Mouse (Mus musculus) v-Abl transformed pro-B cells (cell line): Measurements from ENCODE around the gene Ell.

ENCODE experiments used
- in situ Hi-C, 2 experiments: fragments of 400-800 bp; cut with MboI; formaldehyde crosslinking; loops; one replicate each; pipeline ENCODE4 v1.15.1; 2025; ENCODE audit not compliant: unreplicated experiment in 2 of 2

Gene Ell

GRCm38 (mm10) chr8:70560564-70560963, 21.3 kb downstream of the Ell start:
- in situ Hi-C loops, result loop anchor here in 1 of 2 experiments (5.0 kb wide), 1 partner anchor 47 kb away; the partner anchor contains the start of gene Ssbp4

GRCm38 (mm10) chr8:70561357-70561756, 22.1 kb downstream of the Ell start:
- in situ Hi-C loops, result loop anchor here in 1 of 2 experiments (5.0 kb wide), 1 partner anchor 46 kb away; the partner anchor contains the start of gene Ssbp4

GRCm38 (mm10) chr8:70561809-70562535, 22.7 kb downstream of the Ell start:
- in situ Hi-C loops, result loop anchor here in 1 of 2 experiments (5.0 kb wide), 1 partner anchor 45 kb away; the partner anchor contains the start of gene Ssbp4

GRCm38 (mm10) chr8:70562802-70563201, 23.5 kb downstream of the Ell start:
- in situ Hi-C loops, result loop anchor here in 1 of 2 experiments (5.0 kb wide), 1 partner anchor 44 kb away; the partner anchor contains the start of gene Ssbp4

- in situ Hi-C loops, result loop anchor here in 1 of 2 experiments (5.0 kb wide), 1 partner anchor 43 kb away; the partner anchor contains the start of gene Ssbp4
Measured at GRCm38 (mm10) chr8:70563763-70564387, 24.6 kb downstream of the Ell start.

- in situ Hi-C loops, result loop anchor here in 1 of 2 experiments (5.0 kb wide), 1 partner anchor 43 kb away; the partner anchor contains the start of gene Ssbp4
Measured at GRCm38 (mm10) chr8:70564696-70565235, 25.5 kb downstream of the Ell start.

- in situ Hi-C loops, result no loop called here
Measured at GRCm38 (mm10) chr8:70565561-70565960, 26.3 kb downstream of the Ell start.

GRCm38 (mm10) chr8:70570360-70570759, 31.1 kb downstream of the Ell start:
- in situ Hi-C loops, result no loop called here

- in situ Hi-C loops, result no loop called here
Measured at GRCm38 (mm10) chr8:70570990-70571389, 31.7 kb downstream of the Ell start.

- in situ Hi-C loops, result no loop called here
Measured at GRCm38 (mm10) chr8:70574302-70574701, 35.0 kb downstream of the Ell start.

GRCm38 (mm10) chr8:70574915-70575314, 35.7 kb downstream of the Ell start:
- in situ Hi-C loops, result no loop called here

- in situ Hi-C loops, result no loop called here
Measured at GRCm38 (mm10) chr8:70577207-70577606, 38.0 kb downstream of the Ell start.

- in situ Hi-C loops, result loop anchor here in 1 of 2 experiments (10.0 kb wide), 2 partner anchors 169 to 199 kb away; no protein-coding TSS in a partner anchor
Measured at GRCm38 (mm10) chr8:70583476-70584387, 44.5 kb downstream of the Ell start.

GRCm38 (mm10) chr8:70584606-70585257, 45.5 kb downstream of the Ell start:
- in situ Hi-C loops, result loop anchor here in 1 of 2 experiments (5.0 to 10.0 kb wide), 3 partner anchors 32 to 200 kb away; no protein-coding TSS in a partner anchor

GRCm38 (mm10) chr8:70585258-70585652, 46.0 kb downstream of the Ell start:
- in situ Hi-C loops, result loop anchor here in 1 of 2 experiments (5.0 to 10.0 kb wide), 3 partner anchors 33 to 200 kb away; no protein-coding TSS in a partner anchor

- in situ Hi-C loops, result loop anchor here in 1 of 2 experiments (5.0 to 10.0 kb wide), 3 partner anchors 36 to 203 kb away; no protein-coding TSS in a partner anchor
Measured at GRCm38 (mm10) chr8:70587955-70588354, 48.7 kb downstream of the Ell start.

- in situ Hi-C loops, result no loop called here
Measured at GRCm38 (mm10) chr8:70591569-70591968, 52.3 kb downstream of the Ell start.

GRCm38 (mm10) chr8:70593173-70593572, 53.9 kb downstream of the Ell start:
- in situ Hi-C loops, result no loop called here

- in situ Hi-C loops, result no loop called here
Measured at GRCm38 (mm10) chr8:70593961-70594609, 54.8 kb downstream of the Ell start, which contains the start of gene Isyna1. Isyna1 (plus strand) TSS chr8:70594373.
